Mouse (Mus musculus) forebrain, postnatal 0 days (tissue): Measurements from ENCODE around the gene Vstm2l. TPM values are rescaled to one million over a fixed set of nuclear protein-coding genes. Genes with fewer than 3 reads are reported as not detected.

Experiments used
- ATAC-seq: fragments of 200-750 bp; cut with Nextera tagmentation; 2 replicates; pipeline ENCODE4 v1.8.0; 2017; ENCODE audit warnings: mild to moderate bottlenecking, moderate library complexity
- DNase-seq: peaks from one replicate; pipeline ENCODE4 v3.0.0-alpha.2; 2015
- H3K27ac ChIP-seq: fragments of 300-500 bp; sonication (generic); 2 replicates; pipeline ENCODE4 v1.5.1; 2014; ENCODE audit warnings: low read depth, mild to moderate bottlenecking, antibody characterized with exemption, low read length, moderate library complexity, mixed read lengths
- H3K27me3 ChIP-seq: fragments of 300-500 bp; sonication (generic); 2 replicates; pipeline ENCODE4 v1.6.1; 2014; ENCODE audit warnings: mild to moderate bottlenecking, low read length, mixed read lengths; ENCODE audit not compliant: insufficient read depth
- H3K36me3 ChIP-seq: fragments of 300-500 bp; sonication (generic); 2 replicates; pipeline ENCODE4 v1.6.1; 2014; ENCODE audit warnings: mild to moderate bottlenecking, moderate library complexity; ENCODE audit not compliant: insufficient read depth
- H3K4me1 ChIP-seq: fragments of 300-500 bp; sonication (generic); 2 replicates; pipeline ENCODE4 v1.6.1; 2014; ENCODE audit warnings: antibody characterized with exemption; ENCODE audit not compliant: insufficient read depth
- H3K4me2 ChIP-seq: fragments of 300-500 bp; sonication (generic); 2 replicates; pipeline ENCODE4 v1.6.1; 2014; ENCODE audit warnings: low read depth, mild to moderate bottlenecking, moderate library complexity
- H3K4me3 ChIP-seq: fragments of 300-500 bp; sonication (generic); 2 replicates; pipeline ENCODE4 v1.5.1; 2014; ENCODE audit warnings: low read depth, low read length, mixed read lengths
- H3K9ac ChIP-seq: fragments of 300-500 bp; sonication (generic); 2 replicates; pipeline ENCODE4 v1.6.1; 2014; ENCODE audit warnings: mild to moderate bottlenecking
- H3K9me3 ChIP-seq: fragments of 300-500 bp; sonication (generic); 2 replicates; pipeline ENCODE4 v1.6.1; 2016; ENCODE audit warnings: low read length
- CTCF ChIP-seq: sonication (generic); IDR thresholded peaks from 2 replicates; pipeline ENCODE4 v1.5.1; 2016; ENCODE audit warnings: antibody characterized with exemption, control low read depth, low read depth
- WGBS: fragments of 180-500 bp; shearing (Covaris S2); extraction: QIAGEN DNeasy Blood & Tissue Kit; methylation state at CpG from one replicate; pipeline ENCODE4 v1.1.7; 2014; 5-methylcytosine and 5-hydroxymethylcytosine counted together
- polyA plus RNA-seq: library from polyadenylated mRNA; unstranded; fragments of >200 nt; fragmentation: Nextera tagmentation; extraction: Ambion mirVana; gene quantifications from 2 replicates; pipeline ENCODE4 v1.2.1, GENCODE M21; 2015
- total RNA-seq: library from RNA; depleted of rRNA; stranded (reverse); fragments of >200 nt; gene quantifications from 2 replicates; pipeline ENCODE4 v1.2.3, GENCODE M21; 2014

The Vstm2l gene
- total and polyA plus RNA-seq, 2 experiments from 2014 or later, result 25.9 to 113 TPM

- peak overlapping the region; percentile 62; the same call in 1 of the 2 replicates for H3K27ac ChIP-seq
- peak; percentile 51 for TF ChIP-seq CTCF
- H3K9ac ChIP-seq, result peak overlapping the region; percentile 70
- peaks cover 5% of the 10 kb centered on the region for H3K27me3 ChIP-seq
- DNase-seq, result peak; percentile 64
- H3K4me3 ChIP-seq, result peak overlapping the region; percentile 66
- 0 out of 2 replicates have a peak, but pooled peaks cover 3% of the 10 kb centered on the region for H3K4me1 ChIP-seq
- H3K36me3 ChIP-seq, result no peaks in the 10 kb centered on the region
- no peaks in the 10 kb centered on the region for H3K9me3 ChIP-seq
- 23% methylated on average over 43 of the region's 43 CpGs for WGBS
- peak overlapping the region; percentile 69 for H3K4me2 ChIP-seq
- peak; percentile 30 for ATAC-seq
Observed at GRCm38 (mm10) chr2:157914889-157915517, 550 bp downstream of the Vstm2l start.

- Histone ChIP-seq H3K4me3 (no peak overlapping the region), H3K36me3 (no peaks in the 10 kb centered on the region), H3K9me3 (no peaks in the 10 kb centered on the region), H3K4me1 (0 out of 2 replicates have a peak, but pooled peaks cover 3% of the 10 kb centered on the region), H3K27ac (no peak overlapping the region), H3K9ac (no peak overlapping the region), H3K4me2 (peak overlapping the region; percentile 15; the same call in 1 of the 2 replicates), H3K27me3 (0 out of 2 replicates have a peak, but pooled peaks cover 5% of the 10 kb centered on the region)
- DNase-seq (no peak), ATAC-seq (no peak)
- TF ChIP-seq CTCF, result no peak
- 6% methylated on average over 10 of the region's 10 CpGs for WGBS
Observed at GRCm38 (mm10) chr2:157918529-157918928, 4.1 kb downstream of the Vstm2l start.

- no peak overlapping the region for H3K9ac ChIP-seq
- ATAC-seq, result no peak
Observed at GRCm38 (mm10) chr2:157921551-157921950, 7.1 kb downstream of the Vstm2l start.

GRCm38 (mm10) chr2:157923406-157923805 is 9.0 kb downstream of the Vstm2l start:
- DNase-seq, result no peak

More at GRCm38 (mm10) chr2:157921551-157921950, 7.1 kb downstream of the Vstm2l start:
- H3K36me3 ChIP-seq, result no peaks in the 10 kb centered on the region
- H3K27me3 ChIP-seq, result 0 out of 2 replicates have a peak, but pooled peaks cover 3% of the 10 kb centered on the region
- WGBS, result 55% methylated on average over 7 of the region's 7 CpGs
- H3K9me3 ChIP-seq, result no peaks in the 10 kb centered on the region
- no peak overlapping the region for H3K27ac ChIP-seq
- 0 out of 2 replicates have a peak, but pooled peaks cover 3% of the 10 kb centered on the region for H3K4me1 ChIP-seq
- no peak overlapping the region for H3K4me3 ChIP-seq
- TF ChIP-seq CTCF, result no peak
- H3K4me2 ChIP-seq, result no peak overlapping the region
- no peak for DNase-seq

GRCm38 (mm10) chr2:157924504-157924903 is 10.1 kb downstream of the Vstm2l start:
- ATAC-seq (no peak), DNase-seq (no peak)
- Histone ChIP-seq H3K27me3 (no peaks in the 10 kb centered on the region), H3K36me3 (no peaks in the 10 kb centered on the region), H3K4me3 (no peak overlapping the region), H3K27ac (no peak overlapping the region), H3K4me1 (peaks cover 5% of the 10 kb centered on the region; the same call in 1 of the 2 replicates), H3K9me3 (no peaks in the 10 kb centered on the region), H3K4me2 (no peak overlapping the region), H3K9ac (no peak overlapping the region)
- 65% methylated on average over 5 of the region's 5 CpGs for WGBS
- no peak for TF ChIP-seq CTCF

More at GRCm38 (mm10) chr2:157923406-157923805, 9.0 kb downstream of the Vstm2l start:
- Histone ChIP-seq H3K9me3 (no peaks in the 10 kb centered on the region), H3K4me3 (no peak overlapping the region), H3K36me3 (no peaks in the 10 kb centered on the region), H3K9ac (0 out of 2 replicates have a peak overlapping the region, but pooled peaks have one; percentile 6), H3K27ac (no peak overlapping the region), H3K4me2 (no peak overlapping the region), H3K4me1 (peaks cover 5% of the 10 kb centered on the region; the same call in 1 of the 2 replicates), H3K27me3 (no peaks in the 10 kb centered on the region)
- 10% methylated on average over 7 of the region's 7 CpGs for WGBS
- no peak for ATAC-seq
- TF ChIP-seq CTCF, result no peak

- H3K36me3 ChIP-seq, result no peaks in the 10 kb centered on the region
- no peak for TF ChIP-seq CTCF
- no peak overlapping the region for H3K4me3 ChIP-seq
- no peak overlapping the region for H3K4me2 ChIP-seq
- ATAC-seq (no peak), DNase-seq (no peak)
- no peaks in the 10 kb centered on the region for H3K9me3 ChIP-seq
- WGBS, result 27% methylated on average over 7 of the region's 7 CpGs
- H3K4me1 ChIP-seq, result peaks cover 5% of the 10 kb centered on the region; the same call in 1 of the 2 replicates
- H3K27ac ChIP-seq, result no peak overlapping the region; the same call in 1 of the 2 replicates
- H3K9ac ChIP-seq, result no peak overlapping the region
- no peaks in the 10 kb centered on the region for H3K27me3 ChIP-seq
Observed at GRCm38 (mm10) chr2:157926502-157926901, 12.0 kb downstream of the Vstm2l start.

- Histone ChIP-seq H3K27ac (no peak overlapping the region; the same call in 1 of the 2 replicates), H3K27me3 (no peaks in the 10 kb centered on the region), H3K9ac (no peak overlapping the region), H3K4me3 (no peak overlapping the region), H3K4me2 (no peak overlapping the region), H3K36me3 (no peaks in the 10 kb centered on the region), H3K9me3 (no peaks in the 10 kb centered on the region), H3K4me1 (peaks cover 5% of the 10 kb centered on the region; the same call in 1 of the 2 replicates)
- DNase-seq, result no peak
- WGBS, result 52% methylated on average over 3 of the region's 3 CpGs
- ATAC-seq, result no peak; the same call in 1 of the 2 replicates
- no peak for TF ChIP-seq CTCF
Observed at GRCm38 (mm10) chr2:157926927-157927326, 12.5 kb downstream of the Vstm2l start.
